Mouse (Mus musculus): ENCODE data around the gene Herc6.

GRCm38 (mm10) chr6:57684156-57684555 lies 103.4 kb downstream of the Herc6 start:
- no peak for TF ChIP-seq CTCF (IDR thresholded peaks at IDR 0.05; ENCODE audit: borderline replicate concordance, extremely low read depth, insufficient read depth, insufficient read length)
- TF ChIP-seq POLR2A (IDR thresholded peaks at IDR 0.05; ENCODE audit: borderline replicate concordance, extremely low read depth, insufficient read depth, insufficient read length, poor library complexity, severe bottlenecking) = no peak
